Mouse (Mus musculus) E14TG2a.4 (cell line): ENCODE measurements around the gene Atp2a1.

Experiments
- CTCF ChIP-seq: conservative IDR thresholded peaks from 2 replicates; pipeline ENCODE4 v1.5.1; 2014; ENCODE audit warnings: low read length
- POU5F1 ChIP-seq: IDR thresholded peaks from 2 replicates; pipeline ENCODE4 v1.6.1; 2014; ENCODE audit warnings: low read length, borderline replicate concordance

- TF ChIP-seq CTCF (no peak), POU5F1 (no peak)
These were observed 7.2 kb upstream of the Atp2a1 start for GRCm38 (mm10) chr7:126470077-126470476.
